Mouse (Mus musculus): ENCODE measurements around the gene Chrm2.
A peak's percentile ranks its signal among the peaks of the same experiment; 100 is the strongest.

Gene Chrm2

GRCm38 (mm10) chr6:36517242-36517641 is 129.4 kb downstream of the Chrm2 start:
- no peak for DNase-seq

- DNase-seq: peak; percentile 83
Observed at GRCm38 (mm10) chr6:36523599-36523998, 135.7 kb downstream of the Chrm2 start.

- DNase-seq: no peak
Observed at GRCm38 (mm10) chr6:36528509-36528908, 140.6 kb downstream of the Chrm2 start.

GRCm38 (mm10) chr6:36541247-36541646 is 153.4 kb downstream of the Chrm2 start:
- DNase-seq: no peak

- no peak for DNase-seq
Observed at GRCm38 (mm10) chr6:36566886-36567285, 179.0 kb downstream of the Chrm2 start.

Measured in heart, adult 11 months (tissue).